Mouse (Mus musculus): ENCODE measurements around the gene Rbm47.

GRCm38 (mm10) chr5:66082229-66082572 is 90.7 kb downstream of the Rbm47 start:
- TF ChIP-seq EP300 (IDR thresholded peaks at IDR 0.05) (no peak), CTCF (IDR thresholded peaks at IDR 0.05) (no peak)

All from lung, postnatal 0 days (tissue).